Mouse (Mus musculus) c-Kit-positive CD71-negative TER-119-negative erythroid progenitor cells, embryonic 14.5 days (primary cell): Measurements from ENCODE around the gene Rnf31.

Experiments used
- DNase-seq: peaks from one replicate; pipeline ENCODE4 v3.0.0-alpha.2; 2013; ENCODE audit warnings: low read depth

Gene Rnf31

GRCm38 (mm10) chr14:55591331-55591891 is at the start of gene Rnf31:
TSS of gene Rnf31 (plus strand) at chr14:55591708.
- DNase-seq: peak; percentile 95

DNA sequence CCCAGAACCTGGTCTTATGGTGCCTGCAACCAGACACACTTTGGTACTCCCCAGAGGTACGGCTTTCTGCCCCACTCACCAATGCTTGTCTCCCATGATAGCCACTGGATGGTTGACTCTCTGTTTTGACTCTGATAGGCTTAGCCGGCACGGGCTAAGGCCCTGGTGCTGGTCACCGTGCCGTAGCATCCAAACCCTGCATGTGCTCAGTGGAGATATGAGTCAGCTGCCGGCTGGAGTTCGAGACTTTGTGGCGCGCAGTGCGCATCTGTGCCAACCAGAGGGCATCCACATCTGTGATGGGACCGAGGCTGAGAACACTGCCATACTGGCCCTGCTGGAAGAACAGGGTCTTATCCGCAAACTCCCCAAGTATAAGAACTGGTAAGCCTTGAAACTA is 49.2 kb upstream of the Rnf31 start:
- DNase-seq: no peak

- DNase-seq: no peak
These were observed 47.2 kb upstream of the Rnf31 start for GRCm38 (mm10) chr14:55544334-55544733.

DNA sequence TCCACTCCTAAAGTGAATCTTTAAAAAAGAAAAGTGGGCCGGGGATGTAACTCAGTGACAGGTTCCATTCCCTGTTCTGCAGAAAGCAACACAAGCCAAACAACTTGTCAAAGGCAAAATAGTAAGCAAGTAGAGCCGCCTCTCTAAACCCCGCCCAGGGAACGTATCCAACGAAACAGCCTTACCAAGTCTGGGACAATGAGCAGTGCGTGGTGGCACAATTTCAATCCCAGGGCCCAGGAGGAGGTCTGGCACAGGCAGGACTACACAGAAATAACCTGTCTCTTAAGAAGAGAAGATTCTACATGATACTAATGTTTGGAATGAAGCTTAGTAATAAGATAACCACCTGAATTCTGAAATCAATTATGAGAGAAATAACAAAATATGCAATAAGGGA is 41.3 kb upstream of the Rnf31 start:
- DNase-seq: no peak

DNA sequence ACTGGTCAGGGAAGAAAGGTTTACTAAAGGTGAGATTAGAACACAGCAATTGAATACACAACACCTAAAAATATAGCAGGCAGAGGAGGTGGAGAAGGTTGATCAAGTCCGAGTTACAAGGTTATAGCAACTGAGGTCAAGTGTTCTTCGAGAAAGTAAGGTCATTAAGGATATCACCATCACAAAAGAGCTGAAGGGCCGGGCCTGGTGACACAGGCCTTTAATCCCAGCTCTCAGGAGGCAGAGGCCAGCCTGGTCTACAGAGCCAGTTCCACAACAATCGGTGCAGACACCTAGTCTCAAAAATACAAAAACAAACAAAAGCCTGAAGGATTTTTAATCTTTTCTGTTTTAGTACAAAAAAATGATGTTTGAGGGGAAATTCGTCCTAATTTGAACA is 40.2 kb upstream of the Rnf31 start:
- DNase-seq: no peak

- DNase-seq: no peak
These were observed 39.7 kb upstream of the Rnf31 start for GRCm38 (mm10) chr14:55551794-55552193.

- DNase-seq: no peak
These were observed 36.9 kb upstream of the Rnf31 start for GRCm38 (mm10) chr14:55554635-55555034.

DNA sequence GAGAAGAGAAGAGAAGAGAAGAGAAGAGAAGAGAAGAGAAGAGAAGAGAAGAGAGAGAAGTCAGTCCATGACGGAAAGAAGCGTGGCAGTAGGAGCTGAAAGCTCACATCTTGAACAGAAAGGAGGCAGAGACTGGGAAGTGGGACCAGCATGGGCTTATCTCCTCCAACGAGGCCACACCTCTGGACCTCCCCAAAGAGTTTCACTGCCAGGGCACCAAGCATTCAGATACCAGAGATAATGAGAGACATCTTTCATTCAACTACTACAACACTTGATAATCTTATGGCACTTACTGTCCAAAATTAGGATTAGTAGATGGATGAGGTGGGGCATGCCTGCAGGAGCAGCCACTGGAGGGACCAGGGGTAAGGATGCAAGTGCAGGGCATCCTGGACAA is 35.7 kb upstream of the Rnf31 start:
- no peak for DNase-seq

DNA sequence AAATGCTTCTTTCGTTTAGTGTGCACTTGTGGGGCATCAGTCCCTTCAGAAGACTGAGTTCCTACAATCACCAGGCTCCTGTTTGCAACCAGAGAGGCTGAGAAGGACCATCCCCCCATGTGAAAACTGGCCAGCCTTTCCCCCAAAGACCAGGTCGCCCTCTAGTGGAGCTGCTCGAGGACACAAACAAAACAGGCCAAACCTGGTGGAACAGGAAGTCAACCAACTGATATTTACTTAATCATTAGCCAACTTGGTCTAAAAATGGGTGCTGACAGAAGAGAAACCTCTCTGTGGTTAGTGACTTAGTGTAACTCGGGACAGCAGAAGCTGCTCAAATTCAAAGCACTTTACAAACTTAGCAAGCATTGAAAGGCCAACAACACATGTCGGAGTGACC is 34.5 kb upstream of the Rnf31 start:
- peak; percentile 81 for DNase-seq

DNA sequence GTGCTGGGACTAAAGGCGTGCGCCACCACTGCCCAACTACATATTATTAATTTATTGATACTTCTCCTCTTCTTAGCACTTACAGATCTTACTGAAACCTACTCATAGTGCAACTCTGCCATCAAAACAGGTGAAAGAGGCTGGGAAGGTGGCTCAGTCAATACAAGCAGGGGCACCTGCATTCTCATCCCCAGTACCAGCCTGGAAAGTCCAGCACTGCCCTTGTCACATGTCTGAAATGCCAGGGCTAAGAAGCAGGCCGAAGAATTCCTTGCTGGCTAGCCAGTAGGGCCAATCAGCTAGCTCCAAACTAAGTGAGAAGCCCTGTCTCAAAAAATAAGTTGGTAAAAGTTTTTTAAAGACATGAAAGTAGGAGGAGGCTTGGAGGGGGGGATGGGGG is 33.9 kb upstream of the Rnf31 start:
- DNase-seq: no peak

- DNase-seq: no peak
These were observed 32.6 kb upstream of the Rnf31 start for GRCm38 (mm10) chr14:55558740-55559448.

DNA sequence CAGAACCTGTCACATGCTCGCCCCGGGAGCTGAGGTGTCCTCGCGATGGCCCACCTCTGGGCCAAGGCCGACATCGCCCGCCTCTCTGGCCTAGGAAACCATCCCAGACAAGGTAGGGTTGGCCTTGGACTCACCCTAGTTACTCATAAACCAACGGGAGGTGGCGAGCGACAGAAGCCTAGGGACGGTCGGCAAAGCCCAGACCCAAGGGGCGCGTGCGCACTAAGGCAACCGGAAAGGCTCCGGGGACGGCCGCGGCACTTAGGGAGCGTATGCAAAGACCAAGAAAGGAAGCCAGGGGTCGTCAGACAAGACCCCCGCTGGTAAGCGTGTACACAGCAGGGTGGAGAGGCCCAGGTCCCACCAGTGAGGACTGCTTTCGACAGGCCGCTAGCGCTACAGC is 31.7 kb upstream of the Rnf31 start, which contains the start of gene Dcaf11:
Dcaf11 (plus strand) TSS at position 208 of the 403 bp plus-strand sequence.
- DNase-seq: peak; percentile 86

DNA sequence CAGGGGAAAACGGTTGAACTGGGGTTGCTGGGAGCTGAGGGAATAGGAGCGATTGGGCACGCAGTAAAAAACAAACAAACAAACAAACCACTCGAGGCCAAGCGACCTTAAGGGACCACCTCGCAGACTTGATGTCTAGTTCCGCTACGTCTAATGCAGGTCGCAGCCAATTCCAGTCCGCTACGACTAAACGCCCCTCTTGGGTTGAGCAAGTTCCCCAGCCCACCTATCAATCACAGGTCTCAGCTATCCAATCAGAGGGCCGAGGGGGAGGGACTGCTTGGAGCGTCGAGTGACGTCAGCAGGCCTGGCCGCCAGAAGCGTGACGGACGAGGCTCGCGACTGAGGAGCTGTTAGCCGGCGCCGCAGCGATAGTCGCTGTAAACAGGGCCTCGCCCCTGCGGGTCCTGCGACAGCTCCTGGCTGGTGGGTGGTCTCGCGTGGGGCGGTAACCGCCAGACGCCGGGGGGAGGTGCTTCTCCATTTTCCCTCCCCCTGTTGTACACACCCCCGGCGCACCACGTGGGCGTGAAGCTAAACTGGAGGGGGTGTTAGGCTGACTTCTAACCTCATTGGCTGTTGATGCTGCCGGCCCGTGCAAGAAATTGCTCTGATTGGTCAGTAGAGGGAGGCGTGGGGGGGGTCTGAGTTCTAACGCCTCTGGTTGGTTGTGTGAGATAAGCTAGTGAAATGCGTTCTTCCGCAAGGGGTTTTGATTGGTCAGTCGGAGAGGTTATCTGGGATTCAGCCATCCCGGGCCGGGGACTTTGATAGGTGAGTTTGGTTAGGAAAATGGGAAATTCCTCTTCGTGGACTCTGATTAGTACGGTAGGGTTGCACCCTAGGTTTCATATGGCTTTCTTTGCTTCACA is 31.1 kb upstream of the Rnf31 start, which contains the start of gene A730061H03Rik:
A730061H03Rik (minus strand) TSS at position 205 of the 872 bp plus-strand sequence.
- peak; percentile 99 for DNase-seq

DNA sequence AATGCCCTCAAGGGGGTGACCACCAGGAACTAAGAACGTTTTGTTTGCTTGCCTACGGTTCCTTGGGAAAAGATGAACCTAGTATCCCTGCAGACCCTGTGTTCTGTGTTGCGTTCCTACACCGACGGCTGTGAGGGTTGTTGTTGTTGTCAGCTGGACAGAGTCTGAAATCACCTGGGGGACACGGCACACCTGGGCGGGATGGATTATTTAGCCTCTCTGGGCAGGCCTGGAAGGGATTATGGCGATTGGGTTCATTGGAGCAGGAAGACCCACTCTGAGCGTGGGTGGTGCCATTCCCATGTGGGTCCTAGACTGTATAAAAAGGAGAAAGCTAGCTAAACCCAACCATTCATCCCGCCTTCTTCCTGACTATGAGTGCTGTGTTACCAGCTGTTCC is 29.6 kb upstream of the Rnf31 start:
- no peak for DNase-seq

- DNase-seq: no peak
These were observed 28.3 kb upstream of the Rnf31 start for GRCm38 (mm10) chr14:55563249-55563648.

DNA sequence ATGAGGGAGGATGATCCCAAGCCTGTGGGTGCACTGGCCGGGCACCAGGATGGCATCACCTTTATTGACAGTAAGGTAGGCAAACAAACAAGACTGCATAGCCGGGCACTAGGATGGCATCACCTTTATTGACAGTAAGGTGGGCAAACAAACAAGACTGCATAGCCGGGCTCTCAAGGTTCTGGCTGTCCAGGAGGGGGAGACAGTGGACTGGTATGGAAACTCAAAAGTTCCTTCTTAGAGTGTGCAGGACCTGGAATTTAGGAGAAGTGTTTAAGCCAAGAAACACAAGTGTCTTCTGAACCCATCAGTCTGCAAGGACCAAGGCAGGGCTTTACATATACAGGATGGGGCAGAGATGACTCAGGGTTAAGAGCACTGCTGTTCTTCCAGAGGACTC is 25.8 kb upstream of the Rnf31 start:
- DNase-seq: no peak

DNA sequence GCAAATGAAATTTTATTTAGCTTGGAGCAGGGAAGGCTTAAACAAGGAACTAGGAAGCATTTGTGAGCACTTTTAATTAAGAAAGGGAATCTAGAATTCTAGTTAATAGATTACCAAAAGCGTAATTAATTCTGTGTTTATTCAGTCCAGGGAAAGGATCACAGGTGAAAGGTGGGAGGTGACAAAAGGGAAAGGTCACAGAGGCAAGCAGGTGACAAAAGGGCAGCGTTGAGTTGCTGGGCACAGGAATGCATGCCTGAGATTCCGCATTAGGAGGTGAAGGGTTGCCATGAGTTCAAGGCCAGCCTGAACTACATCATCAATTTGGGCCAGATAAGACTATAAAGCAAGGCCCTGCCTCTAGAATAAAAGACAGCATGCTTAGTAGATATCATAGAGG is 24.0 kb upstream of the Rnf31 start:
- DNase-seq: no peak

DNA sequence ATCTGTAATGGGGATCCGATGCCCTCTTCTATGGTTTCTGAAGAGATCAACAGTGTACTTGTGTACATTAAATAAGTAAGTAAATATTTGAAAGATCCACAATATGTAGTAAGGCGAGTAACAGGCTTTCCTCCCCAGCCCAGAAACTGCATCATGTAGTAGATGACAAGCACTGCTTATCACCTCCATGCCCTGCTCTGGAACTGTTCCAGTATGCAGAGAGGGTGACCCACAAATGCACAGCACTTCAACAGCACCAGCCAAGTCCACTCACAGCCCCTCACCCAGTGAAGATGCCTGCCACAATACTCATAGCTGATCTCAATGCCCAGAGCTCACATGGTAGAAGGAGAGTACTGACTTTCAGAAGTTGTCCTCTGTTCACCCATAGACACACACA is 20.9 kb upstream of the Rnf31 start:
- no peak for DNase-seq

GRCm38 (mm10) chr14:55571760-55572159 is 19.7 kb upstream of the Rnf31 start:
- no peak for DNase-seq

DNA sequence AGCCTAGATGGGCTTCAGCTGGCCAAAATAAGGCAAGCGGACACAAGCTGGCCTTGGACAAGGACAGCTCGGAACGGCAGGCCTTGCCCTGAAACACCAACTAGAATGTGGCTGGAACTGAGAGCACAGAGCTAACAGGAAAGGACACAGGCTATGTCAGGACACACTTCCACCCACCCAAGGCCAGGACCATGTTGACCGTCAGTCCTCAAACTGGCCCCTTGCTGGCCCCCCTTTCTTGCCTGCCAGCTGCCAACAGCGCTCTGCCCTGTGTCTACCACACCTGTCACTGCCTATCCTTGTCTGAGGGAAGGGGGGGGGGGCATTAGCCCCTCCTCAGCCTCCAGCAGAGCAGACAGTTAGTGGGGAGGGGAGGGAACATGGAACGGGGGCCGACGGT is 16.2 kb upstream of the Rnf31 start, which contains the start of gene Fitm1:
Fitm1 (plus strand) TSS at position 316 of the 400 bp plus-strand sequence.
- no peak for DNase-seq

GRCm38 (mm10) chr14:55575711-55576110 is 15.8 kb upstream of the Rnf31 start:
- no peak for DNase-seq

GRCm38 (mm10) chr14:55576376-55576775 is 15.1 kb upstream of the Rnf31 start:
- no peak for DNase-seq
